Mouse (Mus musculus): ENCODE measurements around the gene Plcb4. TPM values are rescaled to one million over a fixed set of nuclear protein-coding genes. Genes with fewer than 3 reads are reported as not detected.

Gene Plcb4
- polyA plus RNA-seq, 1 experiment from 2014 or later: 12.7 TPM

DNA sequence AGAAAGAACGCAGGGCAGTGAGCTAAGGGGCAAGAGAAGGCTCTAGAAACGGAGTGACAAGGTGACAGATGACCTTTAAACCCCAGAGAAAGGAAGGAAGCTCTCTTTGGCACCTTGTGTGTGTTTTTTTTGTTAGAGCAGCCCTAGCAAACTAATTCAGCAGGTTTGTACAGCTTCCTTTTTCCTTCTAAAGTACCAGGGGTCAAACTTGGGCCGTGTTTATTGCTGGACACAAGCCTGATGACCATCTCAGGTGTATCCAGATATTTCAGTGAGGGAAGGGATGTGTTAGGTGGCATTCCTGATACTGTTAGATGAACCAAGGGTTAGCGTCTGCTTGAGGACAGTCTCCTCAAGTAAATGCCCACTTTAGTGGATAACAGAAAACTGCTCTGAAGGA lies 116.2 kb downstream of the Plcb4 start:
- no peaks in the 10 kb centered on the region for H3K9me3 ChIP-seq
- H3K4me1 ChIP-seq (replicated peaks): 0 out of 2 replicates have a peak, but pooled peaks cover 2% of the 10 kb centered on the region
- no peak for ATAC-seq
- no peak overlapping the region for H3K9ac ChIP-seq
- H3K27ac ChIP-seq: no peak overlapping the region
- WGBS: 73% methylated on average over 4 of the region's 4 CpGs
- H3K27me3 ChIP-seq (replicated peaks): no peaks in the 10 kb centered on the region
- no peak overlapping the region for H3K4me2 ChIP-seq (replicated peaks)
- no peak overlapping the region for H3K4me3 ChIP-seq (replicated peaks)
- no peaks in the 10 kb centered on the region for H3K36me3 ChIP-seq

- Histone ChIP-seq H3K27ac (no peak overlapping the region), H3K9ac (no peak overlapping the region), H3K4me3 (replicated peaks) (no peak overlapping the region), H3K27me3 (replicated peaks) (no peaks in the 10 kb centered on the region), H3K4me1 (replicated peaks) (0 out of 2 replicates have a peak, but pooled peaks cover 2% of the 10 kb centered on the region), H3K9me3 (no peaks in the 10 kb centered on the region), H3K36me3 (no peaks in the 10 kb centered on the region), H3K4me2 (replicated peaks) (no peak overlapping the region)
- ATAC-seq: no peak
- 86% methylated on average over 4 of the region's 4 CpGs for WGBS
Observed at GRCm38 (mm10) chr2:135776131-135776775, 117.4 kb downstream of the Plcb4 start.

DNA sequence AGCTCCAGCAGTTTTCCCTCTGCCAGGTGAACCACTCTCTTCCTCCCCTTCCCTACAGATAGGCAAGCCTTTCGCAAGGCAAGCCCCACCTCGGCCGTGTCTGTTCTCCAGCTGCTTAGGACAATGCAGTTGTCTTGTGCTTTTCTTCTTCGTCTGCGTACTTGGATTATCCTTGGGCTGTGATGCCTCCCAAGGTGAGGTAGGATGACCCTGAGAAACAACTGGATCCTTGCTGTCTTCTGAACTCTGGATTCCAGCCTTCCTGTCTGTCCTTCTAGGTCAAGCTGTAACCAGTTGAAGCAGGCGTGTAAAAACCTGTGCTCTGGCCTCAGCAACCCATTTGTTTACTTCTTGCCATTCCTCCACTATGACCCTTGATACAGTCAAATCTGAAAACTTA lies 122.6 kb downstream of the Plcb4 start:
- H3K27ac ChIP-seq: no peak overlapping the region
- 68% methylated on average over 6 of the region's 6 CpGs for WGBS
- H3K4me1 ChIP-seq (replicated peaks): no peaks in the 10 kb centered on the region
- no peaks in the 10 kb centered on the region for H3K27me3 ChIP-seq (replicated peaks)
- no peaks in the 10 kb centered on the region for H3K36me3 ChIP-seq
- H3K9ac ChIP-seq: no peak overlapping the region
- no peak for ATAC-seq
- H3K9me3 ChIP-seq: no peaks in the 10 kb centered on the region
- no peak overlapping the region for H3K4me2 ChIP-seq (replicated peaks)
- H3K4me3 ChIP-seq (replicated peaks): no peak overlapping the region

- H3K27ac ChIP-seq: no peak overlapping the region
- WGBS: 92% methylated on average over 6 of the region's 6 CpGs
- no peaks in the 10 kb centered on the region for H3K27me3 ChIP-seq (replicated peaks)
- no peak overlapping the region for H3K4me2 ChIP-seq (replicated peaks)
- H3K9me3 ChIP-seq: no peaks in the 10 kb centered on the region
- H3K4me1 ChIP-seq (replicated peaks): no peaks in the 10 kb centered on the region
- H3K4me3 ChIP-seq (replicated peaks): no peak overlapping the region
- no peak overlapping the region for H3K9ac ChIP-seq
- no peak for ATAC-seq
- no peaks in the 10 kb centered on the region for H3K36me3 ChIP-seq
Observed at GRCm38 (mm10) chr2:135787415-135787814, 128.6 kb downstream of the Plcb4 start.

- H3K4me3 ChIP-seq (replicated peaks): no peak overlapping the region
- H3K27me3 ChIP-seq (replicated peaks): no peaks in the 10 kb centered on the region
- H3K27ac ChIP-seq: no peak overlapping the region
- no peaks in the 10 kb centered on the region for H3K4me1 ChIP-seq (replicated peaks)
- H3K4me2 ChIP-seq (replicated peaks): no peak overlapping the region
- no peaks in the 10 kb centered on the region for H3K9me3 ChIP-seq
- 90% methylated on average over 4 of the region's 4 CpGs for WGBS
- H3K9ac ChIP-seq: no peak overlapping the region
- H3K36me3 ChIP-seq: no peaks in the 10 kb centered on the region
- ATAC-seq: no peak
Observed at GRCm38 (mm10) chr2:135792907-135793306, 134.1 kb downstream of the Plcb4 start.

DNA sequence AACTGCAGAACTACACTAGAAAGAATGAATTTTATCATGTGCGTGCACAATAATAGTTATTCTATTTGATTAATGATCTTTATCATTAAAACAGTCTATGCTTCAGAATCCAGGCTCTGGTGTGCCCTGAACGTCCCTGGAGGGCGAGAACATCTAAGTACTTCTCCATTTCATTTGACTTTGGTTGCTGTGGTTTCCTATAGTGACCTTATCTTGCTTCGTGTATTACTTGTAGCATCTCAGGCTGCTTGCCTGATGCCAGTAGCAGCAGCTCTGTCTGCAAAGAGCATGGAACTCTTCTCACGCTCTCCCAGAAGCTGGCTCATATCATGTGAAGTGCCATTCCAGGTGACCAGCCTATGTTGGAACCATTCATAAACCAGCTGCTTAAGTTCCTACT lies 137.9 kb downstream of the Plcb4 start:
- Histone ChIP-seq H3K4me2 (replicated peaks) (no peak overlapping the region), H3K9me3 (no peaks in the 10 kb centered on the region), H3K9ac (no peak overlapping the region), H3K4me1 (replicated peaks) (no peaks in the 10 kb centered on the region), H3K27me3 (replicated peaks) (no peaks in the 10 kb centered on the region), H3K27ac (no peak overlapping the region), H3K4me3 (replicated peaks) (no peak overlapping the region), H3K36me3 (no peaks in the 10 kb centered on the region)
- 83% methylated on average over 5 of the region's 5 CpGs for WGBS
- no peak for ATAC-seq

GRCm38 (mm10) chr2:135797677-135798546 lies 139.1 kb downstream of the Plcb4 start:
- Histone ChIP-seq H3K4me1 (replicated peaks) (no peaks in the 10 kb centered on the region), H3K36me3 (no peaks in the 10 kb centered on the region), H3K4me3 (replicated peaks) (no peak overlapping the region), H3K9me3 (no peaks in the 10 kb centered on the region), H3K4me2 (replicated peaks) (no peak overlapping the region), H3K27ac (no peak overlapping the region), H3K9ac (no peak overlapping the region), H3K27me3 (replicated peaks) (no peaks in the 10 kb centered on the region)
- 49% methylated on average over 5 of the region's 5 CpGs for WGBS
- 0 out of 2 replicates have a peak, but pooled peaks have one; percentile 36 for ATAC-seq

GRCm38 (mm10) chr2:135799149-135799770 lies 140.4 kb downstream of the Plcb4 start:
- Histone ChIP-seq H3K27ac (no peak overlapping the region), H3K9ac (no peak overlapping the region), H3K27me3 (replicated peaks) (no peaks in the 10 kb centered on the region), H3K4me1 (replicated peaks) (no peaks in the 10 kb centered on the region), H3K4me3 (replicated peaks) (no peak overlapping the region), H3K36me3 (no peaks in the 10 kb centered on the region), H3K9me3 (no peaks in the 10 kb centered on the region), H3K4me2 (replicated peaks) (no peak overlapping the region)
- 85% methylated on average over 10 of the region's 10 CpGs for WGBS
- no peak for ATAC-seq

- no peak for ATAC-seq
- Histone ChIP-seq H3K4me2 (replicated peaks) (no peak overlapping the region), H3K27me3 (replicated peaks) (no peaks in the 10 kb centered on the region), H3K4me3 (replicated peaks) (no peak overlapping the region), H3K9ac (no peak overlapping the region), H3K9me3 (no peaks in the 10 kb centered on the region), H3K27ac (no peak overlapping the region), H3K36me3 (no peaks in the 10 kb centered on the region), H3K4me1 (replicated peaks) (no peaks in the 10 kb centered on the region)
- WGBS: 90% methylated on average over 6 of the region's 6 CpGs
Observed at GRCm38 (mm10) chr2:135800385-135800784, 141.6 kb downstream of the Plcb4 start.

GRCm38 (mm10) chr2:135802878-135803450 lies 144.2 kb downstream of the Plcb4 start:
- ATAC-seq: no peak
- H3K4me1 ChIP-seq (replicated peaks): no peaks in the 10 kb centered on the region
- no peak overlapping the region for H3K4me3 ChIP-seq (replicated peaks)
- H3K27me3 ChIP-seq (replicated peaks): no peaks in the 10 kb centered on the region
- no peaks in the 10 kb centered on the region for H3K9me3 ChIP-seq
- H3K27ac ChIP-seq: no peak overlapping the region
- no peak overlapping the region for H3K9ac ChIP-seq
- no peaks in the 10 kb centered on the region for H3K36me3 ChIP-seq
- no peak overlapping the region for H3K4me2 ChIP-seq (replicated peaks)
- WGBS: 90% methylated on average over 9 of the region's 9 CpGs

GRCm38 (mm10) chr2:135805748-135806685 lies 147.2 kb downstream of the Plcb4 start:
- 77% methylated on average over 15 of the region's 15 CpGs for WGBS
- ATAC-seq: no peak
- no peak overlapping the region for H3K27ac ChIP-seq

More at GRCm38 (mm10) chr2:135805748-135806685, 147.2 kb downstream of the Plcb4 start:
- Histone ChIP-seq H3K36me3 (no peaks in the 10 kb centered on the region), H3K9me3 (no peaks in the 10 kb centered on the region), H3K27me3 (replicated peaks) (no peaks in the 10 kb centered on the region), H3K4me3 (replicated peaks) (no peak overlapping the region), H3K4me2 (replicated peaks) (no peak overlapping the region), H3K4me1 (replicated peaks) (no peaks in the 10 kb centered on the region), H3K9ac (no peak overlapping the region)
